8 mouse cellular contexts compared by ENCODE assay signal in genomic region chr9:50500974-50501501, GRCm38 (mm10). TPM values are rescaled to one million over a fixed set of nuclear protein-coding genes. Genes with fewer than 3 reads are reported as not detected.
A peak's percentile ranks its signal among the peaks of the same experiment; 100 is the strongest.
DNase-seq lines count a peak whose midpoint lies in the region; ATAC-seq and TF ChIP-seq lines count a peak whose summit lies in the region.

No protein-coding gene starts in this region.

- peak overlapping the region; percentile 30 for H3K4me3 ChIP-seq in heart, embryonic 11.5 days (ENCODE audit: low read depth, low read length)
- H3K4me3 ChIP-seq in liver, adult 2 months (ENCODE audit: insufficient read depth, low read depth, low read length), result peak overlapping the region; percentile 58

- no peaks in the 10 kb centered on the region for H3K9me3 ChIP-seq in heart, embryonic 11.5 days (replicated peaks; ENCODE audit: control insufficient read depth, low read length)

- peak; percentile 31 to 36 for DNase-seq in heart, adult 18-20 months
- no peak for DNase-seq in heart, postnatal 25 days (ENCODE audit: low spot score)
- DNase-seq in brain, embryonic 18.5 days (ENCODE audit: low read depth, low spot score), result peak; percentile 59
- peak; percentile 90 for DNase-seq in liver, adult 2 months (ENCODE audit: extremely low read depth, low read depth, low spot score)
- DNase-seq in retina, embryonic 14.5 days (ENCODE audit: low spot score), result peak; percentile 79
- no peak for DNase-seq in right cerebral cortex, postnatal 10 days (ENCODE audit: low spot score in 2 of 2)
- no peak for DNase-seq in left cerebral cortex, adult 11 months (ENCODE audit: low spot score)

- TF ChIP-seq POLR2A in liver, adult 2 months (IDR thresholded peaks at IDR 0.05; ENCODE audit: extremely low read depth, insufficient read depth, low read length), result 0 out of 2 replicates have a peak, but pooled peaks have one; percentile 6

- WGBS in heart, embryonic 11.5 days (ENCODE audit: insufficient replicate concordance), result 19% methylated on average over 14 of the region's 14 CpGs
- WGBS in liver, adult 2 months, result 22% methylated on average over 14 of the region's 14 CpGs

- intact Hi-C loops in heart, postnatal 25 days (cut with DNase I), result no loop called here

- peak overlapping the region; percentile 34; the same call in 1 of the 2 replicates for H3K9ac ChIP-seq in heart, embryonic 11.5 days (ENCODE audit: low read depth, low read length)
- peak overlapping the region; percentile 70 for H3K9ac ChIP-seq in liver, adult 2 months (ENCODE audit: low read depth, low read length)

- no peaks in the 10 kb centered on the region for H3K36me3 ChIP-seq in heart, embryonic 11.5 days (ENCODE audit: control insufficient read depth, insufficient read depth, low read length)
- H3K36me3 ChIP-seq in liver, adult 2 months (ENCODE audit: control insufficient read depth, insufficient read depth, low read length), result no peaks in the 10 kb centered on the region

- peaks cover 8% of the 10 kb centered on the region for H3K4me1 ChIP-seq in heart, embryonic 11.5 days (ENCODE audit: control insufficient read depth, insufficient read depth, low read length)
- peaks cover 14% of the 10 kb centered on the region for H3K4me1 ChIP-seq in liver, adult 2 months (ENCODE audit: control insufficient read depth, insufficient read depth, low read length)

- no peak overlapping the region for H3K27ac ChIP-seq in heart, embryonic 11.5 days (ENCODE audit: low read depth, low read length)
- peak overlapping the region; percentile 94 for H3K27ac ChIP-seq in liver, adult 2 months (replicated peaks; ENCODE audit: insufficient read depth, low read depth, low read length)

- no peak for TF ChIP-seq CTCF in liver, adult 2 months (IDR thresholded peaks at IDR 0.05; ENCODE audit: low read depth, low read length)

- peak overlapping the region; percentile 59 for H3K4me2 ChIP-seq in heart, embryonic 11.5 days

- H3K27me3 ChIP-seq in heart, embryonic 11.5 days (ENCODE audit: control insufficient read depth, insufficient read depth, low read length), result no peaks in the 10 kb centered on the region
- no peaks in the 10 kb centered on the region for H3K27me3 ChIP-seq in liver, adult 2 months (ENCODE audit: control insufficient read depth, insufficient read depth, low read length)

- ATAC-seq in heart, embryonic 11.5 days (replicated peaks; ENCODE audit: insufficient number of reproducible peaks, low FRiP score, low TSS enrichment), result peak; percentile 72

- 0 out of 2 replicates have a peak, but pooled peaks cover 3% of the 10 kb centered on the region for H3K79me2 ChIP-seq in liver, adult 2 months (ENCODE audit: control insufficient read depth, insufficient read depth, low read length)

RNA-seq across cellular contexts. Expression of gene Plet1, which starts 6.7 kb away (rescaled TPM):
- 1 to 10 TPM in 1 of 2 experiments, under 1 TPM in 1; 0.60 to 2.4 TPM for total RNA-seq in heart, adult 18-20 months (2021)
- 1 to 10 TPM; 1.6 to 2.2 TPM for total RNA-seq in heart, postnatal 25 days (2021)
- 0.23 and 1.0 TPM in 2 replicates for polyA plus RNA-seq in heart, embryonic 11.5 days (2014; fragmentation: Nextera tagmentation; extraction: Ambion mirVana)
- total RNA-seq in liver, adult 2 months (2014; rRNA removed), result 0.37 and 0.47 TPM in 2 replicates
- polyA plus RNA-seq in liver, adult 2 months (2012; rRNA removed), result 0.73 and 0.86 TPM in 2 replicates

RNA-seq across cellular contexts. Expression of gene Pts, which starts 27.5 kb away (rescaled TPM):
- 10 to 100 TPM; 27.9 to 36.1 TPM for total RNA-seq in heart, adult 18-20 months (2021)
- 10 to 100 TPM; 29.0 to 29.5 TPM for total RNA-seq in heart, postnatal 25 days (2021)
- 83.3 and 87.9 TPM in 2 replicates for polyA plus RNA-seq in heart, embryonic 11.5 days (2014; fragmentation: Nextera tagmentation; extraction: Ambion mirVana)
- 82.9 and 103 TPM in 2 replicates for total RNA-seq in liver, adult 2 months (2014; rRNA removed)
- polyA plus RNA-seq in liver, adult 2 months (2012; rRNA removed), result 25.5 and 34.4 TPM in 2 replicates

RNA-seq across cellular contexts. Expression of gene Il18, which starts 53.6 kb away (rescaled TPM):
- total RNA-seq in heart, adult 18-20 months (2021), result 1 to 10 TPM; 1.0 to 2.5 TPM
- total RNA-seq in heart, postnatal 25 days (2021), result 1 to 10 TPM; 1.3 to 1.4 TPM
- polyA plus RNA-seq in heart, embryonic 11.5 days (2014; fragmentation: Nextera tagmentation; extraction: Ambion mirVana), result 5.5 and 5.8 TPM in 2 replicates
- total RNA-seq in liver, adult 2 months (2014; rRNA removed), result 27.1 and 32.8 TPM in 2 replicates
- 11.1 and 15.4 TPM in 2 replicates for polyA plus RNA-seq in liver, adult 2 months (2012; rRNA removed)

RNA-seq across cellular contexts. Expression of gene Bco2, which starts 53.9 kb away (rescaled TPM):
- under 1 TPM; 0.52 to 0.64 TPM for total RNA-seq in heart, adult 18-20 months (2021)
- under 1 TPM; 0.31 to 0.36 TPM for total RNA-seq in heart, postnatal 25 days (2021)
- polyA plus RNA-seq in heart, embryonic 11.5 days (2014; fragmentation: Nextera tagmentation; extraction: Ambion mirVana), result 0.10 and 0.20 TPM in 2 replicates
- total RNA-seq in liver, adult 2 months (2014; rRNA removed), result 18.7 and 24.3 TPM in 2 replicates
- polyA plus RNA-seq in liver, adult 2 months (2012; rRNA removed), result 6.0 and 8.8 TPM in 2 replicates

Comparison
In these comparisons a context has a peak if more than half of its experiments do, and no peak if none do; other contexts are left out.
1. DNase-seq: peak in heart, adult 18-20 months (2 of 2), brain, embryonic 18.5 days (single experiment), liver, adult 2 months (single experiment) and retina, embryonic 14.5 days (single experiment); none in heart, postnatal 25 days (single experiment), right cerebral cortex, postnatal 10 days (0 of 2) and left cerebral cortex, adult 11 months (single experiment).